Mouse (Mus musculus) G1E (cell line): Measurements from ENCODE around the gene Cct3.

Source experiments
- CTCF ChIP-seq: IDR thresholded peaks from 2 replicates; pipeline ENCODE4 v1.5.1; 2012; ENCODE audit warnings: low read depth, low read length, inconsistent platforms, mixed read lengths
- GATA1 ChIP-seq: IDR thresholded peaks from 2 replicates; pipeline ENCODE4 v1.6.1; 2012; ENCODE audit warnings: borderline replicate concordance, low read length, inconsistent platforms, mixed read lengths
- GATA2 ChIP-seq: IDR thresholded peaks from 2 replicates; pipeline ENCODE4 v1.6.1; 2012; ENCODE audit warnings: low read depth, low read length, inconsistent platforms, borderline replicate concordance
- POLR2AphosphoS5 ChIP-seq: IDR thresholded peaks from 2 replicates; pipeline ENCODE4 v1.6.1; 2012; ENCODE audit warnings: low read depth, low read length, inconsistent platforms; ENCODE audit not compliant: insufficient replicate concordance
- TAL1 ChIP-seq: conservative IDR thresholded peaks from 2 replicates; pipeline ENCODE4 v1.6.1; 2012; ENCODE audit warnings: low read depth, low read length, inconsistent platforms, mixed read lengths

DNA sequence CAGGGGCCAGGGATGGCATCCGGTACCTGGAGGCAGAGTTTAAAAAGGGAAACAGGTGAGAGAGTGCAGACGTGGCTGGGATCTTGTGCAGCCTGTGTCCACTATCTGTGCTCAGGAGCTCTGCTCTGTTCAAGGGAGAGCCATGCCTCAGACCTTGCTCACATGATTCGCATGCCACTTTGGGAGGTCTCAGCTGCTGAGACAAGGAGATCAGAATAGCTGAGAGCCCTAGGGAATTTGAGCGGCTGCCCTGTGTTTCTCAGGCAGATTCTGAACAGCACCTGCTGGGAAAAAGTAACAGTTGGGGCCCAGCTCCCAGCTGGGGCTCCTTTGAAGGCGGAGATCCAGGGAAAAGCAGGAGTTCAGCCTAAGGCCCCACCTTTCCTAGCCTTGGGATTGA lies 62.7 kb downstream of the Cct3 start:
- TF ChIP-seq CTCF (no peak), TAL1 (no peak), GATA1 (no peak), POLR2AphosphoS5 (no peak), GATA2 (no peak)
